Mouse (Mus musculus) lung, adult 2 months (tissue): ENCODE results near the gene Nme3.

ENCODE experiments used
- CTCF ChIP-seq: fragments of 200-500 bp; IDR thresholded peaks from 2 replicates; pipeline ENCODE4 v1.5.1; 2011; ENCODE audit warnings: mild to moderate bottlenecking, low read length, control low read depth; ENCODE audit not compliant: insufficient read depth
- POLR2A ChIP-seq: fragments of 200-500 bp; IDR thresholded peaks from 2 replicates; pipeline ENCODE4 v1.6.1; 2011; ENCODE audit warnings: low read depth, mild to moderate bottlenecking, control low read depth, low read length, borderline replicate concordance; ENCODE audit errors: extremely low read depth

- TF ChIP-seq POLR2A (no peak), CTCF (no peak)
Observed at GRCm38 (mm10) chr17:24857831-24858470, 38.3 kb upstream of the Nme3 start.
